In the genomic region with DNA sequence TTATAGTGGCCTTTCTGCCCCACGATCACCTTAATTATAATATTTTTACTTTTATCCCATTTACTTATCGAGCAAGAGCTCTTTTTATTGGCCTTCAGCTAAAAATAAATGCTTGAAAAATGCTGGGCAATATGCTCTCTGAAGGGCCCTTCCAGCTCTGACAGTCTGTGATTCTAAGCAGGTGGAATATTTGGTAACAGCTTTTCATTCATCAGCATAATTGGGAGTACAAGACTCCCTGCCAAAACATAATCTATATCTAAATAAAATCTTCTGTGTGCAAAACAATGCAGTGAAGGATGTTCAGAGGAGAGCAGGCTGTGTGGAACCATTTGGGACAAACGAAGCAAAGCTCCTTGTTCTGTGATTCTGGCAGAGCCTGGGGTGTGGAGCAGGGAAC, we compare ENCODE assay signal across 21 mouse cellular contexts. TPM values are rescaled to one million over a fixed set of nuclear protein-coding genes. Genes with fewer than 3 reads are reported as not detected.
A peak's percentile ranks its signal among the peaks of the same experiment; 100 is the strongest.
DNase-seq lines count a peak whose midpoint lies in the region; ATAC-seq and TF ChIP-seq lines count a peak whose summit lies in the region.
"Had no signal": no experiment of that assay in that cellular context is flagged by ENCODE, and none has a peak within 500 bp of the region (broad histone marks: within the 10 kb centered on the region; RNA-seq: fewer than 3 reads in every experiment).

No protein-coding gene starts in this region.

- no peaks in the 10 kb centered on the region; the same call in 1 of the 2 replicates for H3K9me3 ChIP-seq in forebrain, embryonic 14.5 days (replicated peaks; ENCODE audit: control insufficient read depth, low read length)
- H3K9me3 ChIP-seq in forebrain, embryonic 11.5 days (ENCODE audit: control insufficient read depth, low read length) = peaks cover 3% of the 10 kb centered on the region; the same call in 1 of the 2 replicates
- H3K9me3 ChIP-seq in forebrain, postnatal 0 days (ENCODE audit: low read length) = no peaks in the 10 kb centered on the region
- H3K9me3 ChIP-seq in forebrain, embryonic 10.5 days = no peaks in the 10 kb centered on the region
- H3K9me3 ChIP-seq in midbrain, embryonic 12.5 days = no peaks in the 10 kb centered on the region
- peaks cover 7% of the 10 kb centered on the region; the same call in 1 of the 2 replicates for H3K9me3 ChIP-seq in midbrain, embryonic 10.5 days (replicated peaks)
- H3K9me3 ChIP-seq: heart, embryonic 12.5 days; heart, embryonic 15.5 days; hindbrain, embryonic 10.5 days; hindbrain, embryonic 15.5 days had no signal

- 0 out of 2 replicates have a peak, but pooled peaks have one; percentile 12 for ATAC-seq in forebrain, embryonic 14.5 days
- no peak for ATAC-seq in forebrain, embryonic 11.5 days (replicated peaks; ENCODE audit: low FRiP score)
- ATAC-seq in forebrain, postnatal 0 days = peak; percentile 63
- ATAC-seq in midbrain, embryonic 12.5 days (ENCODE audit: low FRiP score, low read depth) = no peak
- ATAC-seq: activated CD4-positive, CD25-positive, alpha-beta regulatory T cell, adult 4 months; intestine, postnatal 0 days had no signal

- no peaks in the 10 kb centered on the region for H3K36me3 ChIP-seq in forebrain, embryonic 14.5 days (ENCODE audit: control insufficient read depth, insufficient read depth, low read length)
- no peaks in the 10 kb centered on the region for H3K36me3 ChIP-seq in forebrain, embryonic 11.5 days (ENCODE audit: control insufficient read depth, insufficient read depth, low read length)
- H3K36me3 ChIP-seq in forebrain, postnatal 0 days (ENCODE audit: insufficient read depth) = no peaks in the 10 kb centered on the region
- no peaks in the 10 kb centered on the region for H3K36me3 ChIP-seq in forebrain, embryonic 10.5 days (replicated peaks)
- no peaks in the 10 kb centered on the region for H3K36me3 ChIP-seq in midbrain, embryonic 12.5 days
- H3K36me3 ChIP-seq in midbrain, embryonic 10.5 days = no peaks in the 10 kb centered on the region
- H3K36me3 ChIP-seq: heart, embryonic 12.5 days; heart, embryonic 15.5 days; hindbrain, embryonic 10.5 days; hindbrain, embryonic 15.5 days had no signal

- H3K4me2 ChIP-seq in forebrain, embryonic 14.5 days (ENCODE audit: low read length) = no peak overlapping the region
- H3K4me2 ChIP-seq in forebrain, embryonic 11.5 days (ENCODE audit: low read depth, low read length, severe bottlenecking) = no peak overlapping the region
- H3K4me2 ChIP-seq in forebrain, postnatal 0 days (ENCODE audit: low read depth) = no peak overlapping the region
- H3K4me2 ChIP-seq in midbrain, embryonic 12.5 days (replicated peaks) = no peak overlapping the region
- H3K4me2 ChIP-seq: heart, embryonic 12.5 days; heart, embryonic 15.5 days; hindbrain, embryonic 15.5 days had no signal

- peak; percentile 47 for DNase-seq in forebrain, embryonic 14.5 days (ENCODE audit: low spot score)
- no peak for DNase-seq in forebrain, embryonic 11.5 days (ENCODE audit: low spot score)
- peak; percentile 32 for DNase-seq in forebrain, postnatal 0 days
- no peak for DNase-seq in forebrain, embryonic 10.5 days (ENCODE audit: extremely low spot score, low spot score)
- DNase-seq in midbrain, embryonic 10.5 days (ENCODE audit: low spot score) = no peak
- DNase-seq: adrenal gland, adult 8-10 months; adrenal gland, postnatal 25 days; cerebellum, adult 18-20 months; cerebellum, adult 9-10 months; cerebellum, postnatal 14 days; gastrocnemius, postnatal 25 days; heart, adult 18-20 months; heart, postnatal 10 days; heart, postnatal 36 days had no signal

- H3K27me3 ChIP-seq in forebrain, embryonic 14.5 days (replicated peaks; ENCODE audit: control insufficient read depth, insufficient read depth, low read length) = no peaks in the 10 kb centered on the region
- H3K27me3 ChIP-seq in forebrain, embryonic 11.5 days (ENCODE audit: control insufficient read depth, insufficient read depth, low read length) = no peaks in the 10 kb centered on the region
- H3K27me3 ChIP-seq in forebrain, postnatal 0 days (ENCODE audit: insufficient read depth, low read length) = no peaks in the 10 kb centered on the region
- H3K27me3 ChIP-seq in forebrain, embryonic 10.5 days (ENCODE audit: poor library complexity, severe bottlenecking) = peaks cover 78% of the 10 kb centered on the region
- peaks cover 76% of the 10 kb centered on the region for H3K27me3 ChIP-seq in midbrain, embryonic 12.5 days
- peaks cover 95% of the 10 kb centered on the region for H3K27me3 ChIP-seq in midbrain, embryonic 10.5 days (ENCODE audit: low read depth, poor library complexity, severe bottlenecking)
- H3K27me3 ChIP-seq: heart, embryonic 12.5 days; heart, embryonic 15.5 days; hindbrain, embryonic 15.5 days had no signal

- peaks cover 11% of the 10 kb centered on the region for H3K4me1 ChIP-seq in forebrain, embryonic 14.5 days (ENCODE audit: control insufficient read depth, insufficient read depth, low read length)
- H3K4me1 ChIP-seq in forebrain, embryonic 11.5 days (replicated peaks; ENCODE audit: control insufficient read depth, insufficient read depth, low read length) = peaks cover 8% of the 10 kb centered on the region; the same call in 1 of the 2 replicates
- H3K4me1 ChIP-seq in forebrain, postnatal 0 days (ENCODE audit: insufficient read depth) = peaks cover 5% of the 10 kb centered on the region; the same call in 1 of the 2 replicates
- peaks cover 26% of the 10 kb centered on the region for H3K4me1 ChIP-seq in forebrain, embryonic 10.5 days
- H3K4me1 ChIP-seq in midbrain, embryonic 12.5 days = peaks cover 15% of the 10 kb centered on the region
- peaks cover 22% of the 10 kb centered on the region for H3K4me1 ChIP-seq in midbrain, embryonic 10.5 days
- H3K4me1 ChIP-seq: heart, embryonic 12.5 days; heart, embryonic 15.5 days had no signal

- H3K4me3 ChIP-seq in forebrain, embryonic 14.5 days (ENCODE audit: low read depth, low read length) = no peak overlapping the region
- no peak overlapping the region for H3K4me3 ChIP-seq in forebrain, embryonic 11.5 days (ENCODE audit: low read depth, low read length)
- no peak overlapping the region for H3K4me3 ChIP-seq in forebrain, postnatal 0 days (ENCODE audit: low read depth, low read length)
- no peak overlapping the region for H3K4me3 ChIP-seq in forebrain, embryonic 10.5 days
- H3K4me3 ChIP-seq in midbrain, embryonic 12.5 days = no peak overlapping the region
- no peak overlapping the region for H3K4me3 ChIP-seq in midbrain, embryonic 10.5 days
- H3K4me3 ChIP-seq: heart, embryonic 12.5 days; heart, embryonic 15.5 days; hindbrain, embryonic 10.5 days; hindbrain, embryonic 15.5 days had no signal

- 17% methylated on average over 3 of the region's 3 CpGs for WGBS in forebrain, embryonic 14.5 days
- WGBS in forebrain, embryonic 11.5 days = 42% methylated on average over 3 of the region's 3 CpGs
- 18% methylated on average over 3 of the region's 3 CpGs for WGBS in forebrain, postnatal 0 days
- 54% methylated on average over 3 of the region's 3 CpGs for WGBS in forebrain, embryonic 10.5 days
- 49% methylated on average over 3 of the region's 3 CpGs for WGBS in midbrain, embryonic 12.5 days
- 61% methylated on average over 3 of the region's 3 CpGs for WGBS in midbrain, embryonic 10.5 days

- no peak for TF ChIP-seq CTCF in forebrain, postnatal 0 days (IDR thresholded peaks at IDR 0.05; ENCODE audit: low read depth)

- no peak overlapping the region for H3K27ac ChIP-seq in forebrain, embryonic 14.5 days (ENCODE audit: low read depth, low read length)
- H3K27ac ChIP-seq in forebrain, embryonic 11.5 days (ENCODE audit: low read depth, low read length) = no peak overlapping the region
- H3K27ac ChIP-seq in forebrain, postnatal 0 days (ENCODE audit: low read depth, low read length) = no peak overlapping the region
- no peak overlapping the region for H3K27ac ChIP-seq in forebrain, embryonic 10.5 days
- H3K27ac ChIP-seq in midbrain, embryonic 12.5 days (replicated peaks) = 0 out of 2 replicates have a peak overlapping the region, but pooled peaks have one; percentile 46
- no peak overlapping the region for H3K27ac ChIP-seq in midbrain, embryonic 10.5 days (replicated peaks)
- H3K27ac ChIP-seq: heart, embryonic 15.5 days; hindbrain, embryonic 15.5 days had no signal

- no peak overlapping the region for H3K9ac ChIP-seq in forebrain, embryonic 14.5 days (ENCODE audit: low read length)
- H3K9ac ChIP-seq in forebrain, embryonic 11.5 days (ENCODE audit: low read length) = no peak overlapping the region
- no peak overlapping the region for H3K9ac ChIP-seq in forebrain, postnatal 0 days
- no peak overlapping the region for H3K9ac ChIP-seq in midbrain, embryonic 12.5 days (replicated peaks)
- H3K9ac ChIP-seq: heart, embryonic 12.5 days; heart, embryonic 15.5 days; hindbrain, embryonic 15.5 days had no signal

RNA-seq across cellular contexts. Expression of a gene that starts 23.3 kb away (rescaled TPM):
- 1.4 and 1.6 TPM in 2 replicates for polyA plus RNA-seq in forebrain, embryonic 14.5 days (2014; fragmentation: Nextera tagmentation; extraction: Ambion mirVana)
- 0.94 and 1.1 TPM in 2 replicates for polyA plus RNA-seq in forebrain, embryonic 11.5 days (2014; fragmentation: Nextera tagmentation; extraction: Ambion mirVana)
- 3.5 and 5.0 TPM in 2 replicates for total RNA-seq in forebrain, postnatal 0 days (2014; rRNA removed)
- 0.79 and 1.5 TPM in 2 replicates for polyA plus RNA-seq in forebrain, postnatal 0 days (2015; fragmentation: Nextera tagmentation; extraction: Ambion mirVana)
- 0.36 TPM in 2 replicates for polyA plus RNA-seq in forebrain, embryonic 10.5 days (2016; fragmentation: Nextera tagmentation; extraction: Ambion mirVana)
- 1.1 and 1.3 TPM in 2 replicates for polyA plus RNA-seq in midbrain, embryonic 12.5 days (2016; fragmentation: Nextera tagmentation; extraction: Ambion mirVana)
- polyA plus RNA-seq in midbrain, embryonic 10.5 days (2016; fragmentation: Nextera tagmentation; extraction: Ambion mirVana) = 0.33 and 0.52 TPM in 2 replicates
- total RNA-seq: adrenal gland, postnatal 25 days; heart, adult 18-20 months; heart, postnatal 10 days; heart, postnatal 36 days had no signal

Comparison
In these comparisons a context has a peak if more than half of its experiments do, and no peak if none do; other contexts are left out.
1. ATAC-seq: peak in forebrain, embryonic 14.5 days (single experiment) and forebrain, postnatal 0 days (single experiment); none in forebrain, embryonic 11.5 days (single experiment) and midbrain, embryonic 12.5 days (single experiment).
2. DNase-seq: peak in forebrain, embryonic 14.5 days (single experiment) and forebrain, postnatal 0 days (single experiment); none in forebrain, embryonic 11.5 days (single experiment), forebrain, embryonic 10.5 days (single experiment) and midbrain, embryonic 10.5 days (single experiment).